Mouse (Mus musculus) embryonic fibroblast, embryonic 13.5 days (primary cell): ENCODE results near the gene Fastkd3. TPM values are rescaled to one million over a fixed set of nuclear protein-coding genes. Genes with fewer than 3 reads are reported as not detected.

Experiments
- H3K27ac ChIP-seq: 2 replicates; pipeline ENCODE4 v1.5.1; 2012; ENCODE audit warnings: low read length, control low read depth, inconsistent platforms; ENCODE audit not compliant: insufficient read depth
- H3K4me1 ChIP-seq: 2 replicates; pipeline ENCODE4 v1.6.1; 2011; ENCODE audit warnings: low read length; ENCODE audit not compliant: control insufficient read depth, insufficient read depth
- H3K4me3 ChIP-seq: 2 replicates; pipeline ENCODE4 v1.5.1; 2011; ENCODE audit warnings: mild to moderate bottlenecking, control low read depth, low read length; ENCODE audit not compliant: insufficient read depth
- CTCF ChIP-seq: IDR thresholded peaks from 2 replicates; pipeline ENCODE4 v1.5.1; 2011; ENCODE audit warnings: mild to moderate bottlenecking, control low read depth, low read length, moderate library complexity, borderline replicate concordance; ENCODE audit not compliant: insufficient read depth
- POLR2A ChIP-seq: IDR thresholded peaks from 2 replicates; pipeline ENCODE4 v1.6.1; 2011; ENCODE audit warnings: low read depth, mild to moderate bottlenecking, control low read depth, low read length, moderate library complexity
- polyA plus RNA-seq: library from polyadenylated mRNA; stranded (reverse); fragments of >200 nt; gene quantifications from 2 replicates; pipeline ENCODE4 v1.2.4, GENCODE M21; 2011; ENCODE audit warnings: low read depth; ENCODE audit not compliant: missing spikeins, insufficient read length

Fastkd3 gene
- polyA plus RNA-seq, 1 experiment, result 21.8 TPM

- Histone ChIP-seq H3K4me3 (no peak overlapping the region), H3K27ac (no peak overlapping the region), H3K4me1 (peaks cover 8% of the 10 kb centered on the region)
- TF ChIP-seq POLR2A (no peak), CTCF (no peak)
Observed at GRCm38 (mm10) chr13:68605689-68606126, 23.7 kb downstream of the Fastkd3 start.

GRCm38 (mm10) chr13:68607652-68608405, 25.8 kb downstream of the Fastkd3 start:
- Histone ChIP-seq H3K27ac (no peak overlapping the region), H3K4me3 (no peak overlapping the region), H3K4me1 (peaks cover 8% of the 10 kb centered on the region)
- TF ChIP-seq POLR2A (0 out of 2 replicates have a peak, but pooled peaks have one; percentile 21), CTCF (no peak)

- TF ChIP-seq POLR2A (no peak), CTCF (0 out of 2 replicates have a peak, but pooled peaks have one; percentile 15)
Observed at GRCm38 (mm10) chr13:68622792-68623191, 40.8 kb downstream of the Fastkd3 start.

GRCm38 (mm10) chr13:68627041-68627440, 45.0 kb downstream of the Fastkd3 start:
- H3K4me3 ChIP-seq, result no peak overlapping the region
- H3K27ac ChIP-seq, result no peak overlapping the region
- TF ChIP-seq CTCF, result no peak
- no peak for TF ChIP-seq POLR2A
- no peaks in the 10 kb centered on the region for H3K4me1 ChIP-seq

More at GRCm38 (mm10) chr13:68622792-68623191, 40.8 kb downstream of the Fastkd3 start:
- H3K4me1 ChIP-seq, result no peaks in the 10 kb centered on the region
- no peak overlapping the region for H3K4me3 ChIP-seq
- no peak overlapping the region for H3K27ac ChIP-seq

Other genes starting within 250 kb of the Fastkd3 start
- 16.4 and 16.7 TPM in 2 replicates for gene Mtrr, start 85 bp upstream of the Fastkd3 start, polyA plus RNA-seq
- gene 1700001L19Rik, start 15.2 kb downstream of the Fastkd3 start, polyA plus RNA-seq, result not detected in 2 replicates